Mouse (Mus musculus) C2C12 (cell line): ENCODE measurements at regions not wholly inside any gene's neighbourhood (a gene's known extent, or its start where the extent isn't known, plus 50 kb on each side); places are given as distances from the start of the nearest gene placed in this dataset.

Experiments used
- CEBPB ChIP-seq: IDR thresholded peaks from one replicate; pipeline ENCODE4 v1.6.1; 2011; ENCODE audit warnings: low read depth, mild to moderate bottlenecking, control low read depth, moderate library complexity
- CTCF ChIP-seq: IDR thresholded peaks from one replicate; pipeline ENCODE4 v1.5.1; 2011; ENCODE audit not compliant: control insufficient read depth, insufficient read depth, insufficient read length
- MAX ChIP-seq: IDR thresholded peaks from one replicate; pipeline ENCODE4 v1.6.1; 2011; ENCODE audit warnings: mild to moderate bottlenecking, control low read depth
- MYOG ChIP-seq: IDR thresholded peaks from one replicate; pipeline ENCODE4 v1.6.1; 2011; ENCODE audit not compliant: control insufficient read depth, insufficient read length; ENCODE audit errors: extremely low read depth
- USF1 ChIP-seq: IDR thresholded peaks from one replicate; pipeline ENCODE4 v1.6.1; 2011; ENCODE audit warnings: low read depth, mild to moderate bottlenecking, control low read depth, moderate library complexity

DNA sequence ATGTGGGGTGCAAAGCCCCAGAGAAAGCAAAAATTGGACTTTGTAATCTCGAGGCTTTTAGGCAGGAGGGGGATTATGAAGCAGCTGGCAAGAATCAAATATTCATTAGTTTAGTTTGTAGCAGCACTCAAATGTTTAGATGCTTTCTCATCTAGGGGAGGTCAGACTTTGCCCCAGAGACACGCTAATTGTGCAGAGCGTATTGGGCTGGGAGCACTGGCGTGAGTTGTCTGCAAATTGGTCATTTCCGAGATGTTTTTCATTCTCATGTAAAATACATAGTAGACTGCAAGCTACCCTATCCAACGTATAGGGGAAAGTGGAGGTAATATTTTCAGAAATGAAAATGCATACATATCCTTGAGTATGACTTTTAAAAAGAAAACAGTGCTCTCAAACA, 139.2 kb upstream of the Palmd start:
- TF ChIP-seq CTCF (no peak), MAX (no peak), MYOG (no peak), USF1 (no peak), CEBPB (no peak)
